Mouse (Mus musculus) G1E (cell line): Measurements from ENCODE around the gene Sectm1a.

Experiments
- CTCF ChIP-seq: IDR thresholded peaks from 2 replicates; pipeline ENCODE4 v1.5.1; 2012; ENCODE audit warnings: low read depth, low read length, inconsistent platforms, mixed read lengths
- GATA1 ChIP-seq: IDR thresholded peaks from 2 replicates; pipeline ENCODE4 v1.6.1; 2012; ENCODE audit warnings: borderline replicate concordance, low read length, inconsistent platforms, mixed read lengths
- POLR2AphosphoS5 ChIP-seq: IDR thresholded peaks from 2 replicates; pipeline ENCODE4 v1.6.1; 2012; ENCODE audit warnings: low read depth, low read length, inconsistent platforms; ENCODE audit not compliant: insufficient replicate concordance
- TAL1 ChIP-seq: conservative IDR thresholded peaks from 2 replicates; pipeline ENCODE4 v1.6.1; 2012; ENCODE audit warnings: low read depth, low read length, inconsistent platforms, mixed read lengths

- no peak for TF ChIP-seq TAL1
- TF ChIP-seq CTCF, result no peak
- no peak for TF ChIP-seq POLR2AphosphoS5
- TF ChIP-seq GATA1, result no peak
Measured at GRCm38 (mm10) chr11:121101124-121101805, 20.2 kb upstream of the Sectm1a start.
